Mouse (Mus musculus) forebrain, embryonic 13.5 days (tissue): ENCODE results near the gene Fgfrl1. TPM values are rescaled to one million over a fixed set of nuclear protein-coding genes. Genes with fewer than 3 reads are reported as not detected.

ENCODE experiments used
- ATAC-seq: fragments of 200-750 bp; cut with Nextera tagmentation; 2 replicates; pipeline ENCODE4 v1.8.0; 2017
- H3K27ac ChIP-seq: fragments of 300-500 bp; sonication (generic); 2 replicates; pipeline ENCODE4 v1.5.1; 2015; ENCODE audit warnings: inconsistent platforms, mild to moderate bottlenecking, moderate library complexity
- H3K27me3 ChIP-seq: fragments of 300-500 bp; sonication (generic); 2 replicates; pipeline ENCODE4 v1.6.1; 2015; ENCODE audit warnings: mild to moderate bottlenecking, inconsistent platforms
- H3K36me3 ChIP-seq: fragments of 300-500 bp; sonication (generic); 2 replicates; pipeline ENCODE4 v1.6.1; 2015; ENCODE audit warnings: mild to moderate bottlenecking, inconsistent platforms; ENCODE audit not compliant: poor library complexity, severe bottlenecking
- H3K4me1 ChIP-seq: fragments of 300-500 bp; sonication (generic); 2 replicates; pipeline ENCODE4 v1.6.1; 2015; ENCODE audit warnings: inconsistent platforms
- H3K4me2 ChIP-seq: fragments of 300-500 bp; sonication (generic); 2 replicates; pipeline ENCODE4 v1.6.1; 2015; ENCODE audit warnings: inconsistent platforms, mild to moderate bottlenecking, moderate library complexity
- H3K4me3 ChIP-seq: fragments of 300-500 bp; sonication (generic); 2 replicates; pipeline ENCODE4 v1.5.1; 2015; ENCODE audit warnings: mild to moderate bottlenecking, inconsistent platforms
- H3K9ac ChIP-seq: fragments of 300-500 bp; sonication (generic); 2 replicates; pipeline ENCODE4 v1.6.1; 2015; ENCODE audit warnings: mild to moderate bottlenecking, inconsistent platforms
- H3K9me3 ChIP-seq: fragments of 300-500 bp; sonication (generic); replicated peaks from 2 replicates; pipeline ENCODE4 v1.6.1; 2016; ENCODE audit warnings: inconsistent platforms
- WGBS: fragments of 180-500 bp; shearing (Covaris S2); methylation state at CpG from one replicate; pipeline ENCODE4 v1.1.7; 2015; 5-methylcytosine and 5-hydroxymethylcytosine counted together
- polyA plus RNA-seq: library from polyadenylated mRNA; unstranded; fragments of >200 nt; fragmentation: Nextera tagmentation; extraction: Ambion mirVana; gene quantifications from 2 replicates; pipeline ENCODE4 v1.2.1, GENCODE M21; 2015

Gene Fgfrl1
- polyA plus RNA-seq, 1 experiment from 2014 or later: 5.6 TPM

GRCm38 (mm10) chr5:108708419-108708818 lies 16.2 kb downstream of the Fgfrl1 start:
- no peak for ATAC-seq

GRCm38 (mm10) chr5:108708981-108709731 lies 17.0 kb downstream of the Fgfrl1 start:
- Histone ChIP-seq H3K36me3 (peaks cover 35% of the 10 kb centered on the region), H3K27me3 (no peaks in the 10 kb centered on the region), H3K9ac (no peak overlapping the region), H3K27ac (no peak overlapping the region), H3K4me2 (no peak overlapping the region), H3K4me1 (no peaks in the 10 kb centered on the region), H3K9me3 (no peaks in the 10 kb centered on the region), H3K4me3 (no peak overlapping the region)
- ATAC-seq: no peak
- 70% methylated on average over 6 of the region's 6 CpGs for WGBS

More at GRCm38 (mm10) chr5:108708419-108708818, 16.2 kb downstream of the Fgfrl1 start:
- Histone ChIP-seq H3K4me3 (no peak overlapping the region), H3K4me2 (no peak overlapping the region), H3K9ac (no peak overlapping the region), H3K4me1 (no peaks in the 10 kb centered on the region), H3K27me3 (no peaks in the 10 kb centered on the region), H3K36me3 (peaks cover 36% of the 10 kb centered on the region), H3K9me3 (no peaks in the 10 kb centered on the region), H3K27ac (no peak overlapping the region)
- WGBS: 100% methylated on average over 1 of the region's 1 CpGs

GRCm38 (mm10) chr5:108711968-108712367 lies 19.8 kb downstream of the Fgfrl1 start:
- Histone ChIP-seq H3K36me3 (peaks cover 10% of the 10 kb centered on the region; the same call in 1 of the 2 replicates), H3K27ac (no peak overlapping the region), H3K27me3 (no peaks in the 10 kb centered on the region), H3K4me1 (no peaks in the 10 kb centered on the region), H3K9me3 (no peaks in the 10 kb centered on the region), H3K4me3 (no peak overlapping the region), H3K4me2 (no peak overlapping the region), H3K9ac (no peak overlapping the region)
- WGBS: 92% methylated on average over 6 of the region's 6 CpGs
- ATAC-seq: no peak

GRCm38 (mm10) chr5:108713096-108713495 lies 20.9 kb downstream of the Fgfrl1 start:
- Histone ChIP-seq H3K4me3 (no peak overlapping the region), H3K27me3 (no peaks in the 10 kb centered on the region), H3K4me1 (peaks cover 6% of the 10 kb centered on the region; the same call in 1 of the 2 replicates), H3K4me2 (no peak overlapping the region), H3K27ac (no peak overlapping the region), H3K9me3 (no peaks in the 10 kb centered on the region), H3K9ac (no peak overlapping the region), H3K36me3 (no peaks in the 10 kb centered on the region; the same call in 1 of the 2 replicates)
- WGBS: 87% methylated on average over 2 of the region's 2 CpGs
- ATAC-seq: no peak

GRCm38 (mm10) chr5:108713691-108714090 lies 21.5 kb downstream of the Fgfrl1 start:
- Histone ChIP-seq H3K4me2 (no peak overlapping the region), H3K36me3 (no peaks in the 10 kb centered on the region; the same call in 1 of the 2 replicates), H3K27me3 (no peaks in the 10 kb centered on the region), H3K27ac (no peak overlapping the region), H3K4me3 (no peak overlapping the region), H3K9me3 (no peaks in the 10 kb centered on the region), H3K4me1 (peaks cover 9% of the 10 kb centered on the region; the same call in 1 of the 2 replicates), H3K9ac (no peak overlapping the region)
- 0 out of 2 replicates have a peak, but pooled peaks have one; percentile 13 for ATAC-seq

- H3K9ac ChIP-seq: no peak overlapping the region
- H3K4me2 ChIP-seq: no peak overlapping the region
- no peaks in the 10 kb centered on the region for H3K27me3 ChIP-seq
- no peaks in the 10 kb centered on the region for H3K36me3 ChIP-seq
- no peaks in the 10 kb centered on the region for H3K9me3 ChIP-seq
- 64% methylated on average over 6 of the region's 6 CpGs for WGBS
- peak; percentile 36; the same call in 1 of the 2 replicates for ATAC-seq
- H3K4me3 ChIP-seq: no peak overlapping the region
- peaks cover 9% of the 10 kb centered on the region; the same call in 1 of the 2 replicates for H3K4me1 ChIP-seq
- H3K27ac ChIP-seq: no peak overlapping the region
Observed at GRCm38 (mm10) chr5:108714149-108714548, 22.0 kb downstream of the Fgfrl1 start.

- WGBS: 94% methylated on average over 1 of the region's 1 CpGs
- H3K4me2 ChIP-seq: no peak overlapping the region
- peaks cover 9% of the 10 kb centered on the region; the same call in 1 of the 2 replicates for H3K4me1 ChIP-seq
- no peaks in the 10 kb centered on the region for H3K36me3 ChIP-seq
- H3K9me3 ChIP-seq: no peaks in the 10 kb centered on the region
- no peak for ATAC-seq
- no peak overlapping the region for H3K9ac ChIP-seq
- H3K4me3 ChIP-seq: no peak overlapping the region
- H3K27ac ChIP-seq: no peak overlapping the region
- H3K27me3 ChIP-seq: no peaks in the 10 kb centered on the region
Observed at GRCm38 (mm10) chr5:108715974-108716373, 23.8 kb downstream of the Fgfrl1 start.

GRCm38 (mm10) chr5:108718051-108718450 lies 25.9 kb downstream of the Fgfrl1 start:
- 44% methylated on average over 4 of the region's 4 CpGs for WGBS
- no peaks in the 10 kb centered on the region for H3K27me3 ChIP-seq
- H3K4me3 ChIP-seq: no peak overlapping the region
- H3K4me1 ChIP-seq: peaks cover 9% of the 10 kb centered on the region; the same call in 1 of the 2 replicates
- H3K9me3 ChIP-seq: no peaks in the 10 kb centered on the region
- H3K4me2 ChIP-seq: no peak overlapping the region
- ATAC-seq: no peak
- H3K9ac ChIP-seq: no peak overlapping the region
- no peak overlapping the region for H3K27ac ChIP-seq
- no peaks in the 10 kb centered on the region for H3K36me3 ChIP-seq

GRCm38 (mm10) chr5:108719761-108720160 lies 27.6 kb downstream of the Fgfrl1 start:
- ATAC-seq: no peak
- no peak overlapping the region for H3K9ac ChIP-seq
- H3K9me3 ChIP-seq: no peaks in the 10 kb centered on the region
- no peaks in the 10 kb centered on the region for H3K36me3 ChIP-seq
- 63% methylated on average over 7 of the region's 7 CpGs for WGBS
- no peaks in the 10 kb centered on the region for H3K27me3 ChIP-seq
- no peak overlapping the region for H3K27ac ChIP-seq
- peaks cover 9% of the 10 kb centered on the region; the same call in 1 of the 2 replicates for H3K4me1 ChIP-seq
- no peak overlapping the region for H3K4me2 ChIP-seq
- no peak overlapping the region for H3K4me3 ChIP-seq

GRCm38 (mm10) chr5:108724006-108724405 lies 31.8 kb downstream of the Fgfrl1 start:
- H3K27ac ChIP-seq: no peak overlapping the region
- ATAC-seq: no peak
- no peaks in the 10 kb centered on the region for H3K27me3 ChIP-seq
- 0 out of 2 replicates have a peak, but pooled peaks cover 3% of the 10 kb centered on the region for H3K4me1 ChIP-seq
- no peaks in the 10 kb centered on the region for H3K9me3 ChIP-seq
- WGBS: 75% methylated on average over 2 of the region's 2 CpGs
- H3K4me3 ChIP-seq: no peak overlapping the region
- no peak overlapping the region for H3K9ac ChIP-seq
- no peak overlapping the region for H3K4me2 ChIP-seq
- no peaks in the 10 kb centered on the region for H3K36me3 ChIP-seq

GRCm38 (mm10) chr5:108726557-108727248 lies 34.5 kb downstream of the Fgfrl1 start:
- 0 out of 2 replicates have a peak, but pooled peaks cover 3% of the 10 kb centered on the region for H3K4me1 ChIP-seq
- no peak overlapping the region for H3K4me3 ChIP-seq
- no peak overlapping the region for H3K9ac ChIP-seq
- no peaks in the 10 kb centered on the region for H3K27me3 ChIP-seq
- no peaks in the 10 kb centered on the region for H3K9me3 ChIP-seq
- no peak overlapping the region for H3K4me2 ChIP-seq
- peak; percentile 86 for ATAC-seq
- H3K27ac ChIP-seq: no peak overlapping the region
- no peaks in the 10 kb centered on the region for H3K36me3 ChIP-seq
- WGBS: 19% methylated on average over 5 of the region's 5 CpGs

GRCm38 (mm10) chr5:108727425-108727824 lies 35.2 kb downstream of the Fgfrl1 start:
- Histone ChIP-seq H3K4me1 (0 out of 2 replicates have a peak, but pooled peaks cover 3% of the 10 kb centered on the region), H3K36me3 (no peaks in the 10 kb centered on the region), H3K27me3 (no peaks in the 10 kb centered on the region), H3K4me2 (no peak overlapping the region), H3K4me3 (no peak overlapping the region), H3K9me3 (no peaks in the 10 kb centered on the region), H3K27ac (no peak overlapping the region), H3K9ac (no peak overlapping the region)
- no peak for ATAC-seq
- WGBS: 75% methylated on average over 1 of the region's 1 CpGs
